Mouse (Mus musculus) midbrain, embryonic 12.5 days (tissue): Measurements from ENCODE around the gene Mrpl23. TPM values are rescaled to one million over a fixed set of nuclear protein-coding genes. Genes with fewer than 3 reads are reported as not detected.

ENCODE experiments used
- ATAC-seq: fragments of 200-750 bp; cut with Nextera tagmentation; 2 replicates; pipeline ENCODE4 v1.8.0; 2017; ENCODE audit warnings: low read depth, moderate TSS enrichment, moderate library complexity; ENCODE audit not compliant: low FRiP score
- H3K27ac ChIP-seq: fragments of 300-500 bp; sonication (generic); replicated peaks from 2 replicates; pipeline ENCODE4 v1.5.1; 2016; ENCODE audit warnings: mild to moderate bottlenecking
- H3K27me3 ChIP-seq: fragments of 300-500 bp; sonication (generic); 2 replicates; pipeline ENCODE4 v1.6.1; 2016; ENCODE audit warnings: mild to moderate bottlenecking
- H3K36me3 ChIP-seq: fragments of 300-500 bp; sonication (generic); 2 replicates; pipeline ENCODE4 v1.6.1; 2016
- H3K4me1 ChIP-seq: fragments of 300-500 bp; sonication (generic); 2 replicates; pipeline ENCODE4 v1.6.1; 2016
- H3K4me2 ChIP-seq: fragments of 300-500 bp; sonication (generic); replicated peaks from 2 replicates; pipeline ENCODE4 v1.6.1; 2016; ENCODE audit warnings: mild to moderate bottlenecking, moderate library complexity
- H3K4me3 ChIP-seq: fragments of 300-500 bp; sonication (generic); 2 replicates; pipeline ENCODE4 v1.5.1; 2016; ENCODE audit warnings: mild to moderate bottlenecking
- H3K9ac ChIP-seq: fragments of 300-500 bp; sonication (generic); replicated peaks from 2 replicates; pipeline ENCODE4 v1.6.1; 2016; ENCODE audit warnings: mild to moderate bottlenecking, moderate library complexity
- H3K9me3 ChIP-seq: fragments of 300-500 bp; sonication (generic); 2 replicates; pipeline ENCODE4 v1.6.1; 2016; ENCODE audit warnings: mild to moderate bottlenecking
- WGBS: fragments of 180-500 bp; shearing (Covaris S2); methylation state at CpG from one replicate; pipeline ENCODE4 v1.1.7; 2016; 5-methylcytosine and 5-hydroxymethylcytosine counted together
- polyA plus RNA-seq: library from polyadenylated mRNA; unstranded; fragments of >200 nt; fragmentation: Nextera tagmentation; extraction: Ambion mirVana; gene quantifications from 2 replicates; pipeline ENCODE4 v1.2.1, GENCODE M21; 2016

Gene Mrpl23
- polyA plus RNA-seq, 1 experiment from 2014 or later, result 10.3 TPM

DNA sequence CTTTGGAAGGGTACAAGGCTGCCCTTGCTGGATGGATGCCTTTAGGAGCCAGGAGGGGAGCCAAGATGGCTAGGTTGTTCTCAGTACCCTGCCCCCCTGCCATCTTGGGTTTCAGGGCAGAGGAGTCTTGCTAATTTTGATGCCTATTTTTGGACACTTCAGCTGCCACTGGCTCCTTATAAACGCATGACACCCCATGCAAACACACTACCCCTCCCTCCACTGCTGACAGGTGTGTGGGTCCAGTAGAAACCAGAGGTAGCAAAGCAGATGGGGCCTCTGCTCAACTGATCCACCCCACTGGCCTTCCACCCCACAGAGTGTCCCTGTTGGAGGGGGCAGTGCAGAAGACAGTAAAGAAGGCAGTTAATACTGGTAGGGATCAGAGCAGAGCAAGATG is 32.5 kb upstream of the Mrpl23 start:
- WGBS, result 85% methylated on average over 1 of the region's 1 CpGs
- Histone ChIP-seq H3K9me3 (no peaks in the 10 kb centered on the region), H3K27ac (no peak overlapping the region), H3K27me3 (no peaks in the 10 kb centered on the region), H3K9ac (no peak overlapping the region), H3K4me2 (no peak overlapping the region), H3K36me3 (no peaks in the 10 kb centered on the region), H3K4me3 (no peak overlapping the region), H3K4me1 (no peaks in the 10 kb centered on the region)
- ATAC-seq, result no peak

DNA sequence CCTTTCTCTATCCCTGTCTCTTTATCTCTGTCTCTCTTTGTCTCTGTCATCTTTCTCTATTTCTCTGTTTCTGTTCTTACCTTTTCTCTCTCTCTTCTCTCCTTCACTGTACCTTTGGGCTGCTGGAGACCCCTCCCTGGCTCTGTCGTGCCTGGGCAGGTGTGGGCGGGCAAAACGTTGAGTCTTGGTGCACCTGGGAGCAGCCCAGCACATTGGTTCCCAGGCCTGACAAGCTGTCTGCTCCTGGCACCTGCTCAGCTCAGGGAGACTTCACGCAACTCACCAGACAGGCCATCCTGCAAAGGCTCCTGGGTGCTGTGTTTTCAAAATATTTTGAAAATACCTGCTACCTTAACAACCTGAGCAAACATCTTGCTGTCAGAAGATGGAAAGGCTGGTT is 29.3 kb upstream of the Mrpl23 start:
- Histone ChIP-seq H3K9ac (no peak overlapping the region), H3K9me3 (no peaks in the 10 kb centered on the region), H3K4me1 (peaks cover 14% of the 10 kb centered on the region), H3K27me3 (peaks cover 5% of the 10 kb centered on the region; the same call in 1 of the 2 replicates), H3K4me3 (no peak overlapping the region), H3K36me3 (no peaks in the 10 kb centered on the region), H3K27ac (no peak overlapping the region), H3K4me2 (no peak overlapping the region)
- WGBS, result 88% methylated on average over 4 of the region's 4 CpGs
- no peak for ATAC-seq

DNA sequence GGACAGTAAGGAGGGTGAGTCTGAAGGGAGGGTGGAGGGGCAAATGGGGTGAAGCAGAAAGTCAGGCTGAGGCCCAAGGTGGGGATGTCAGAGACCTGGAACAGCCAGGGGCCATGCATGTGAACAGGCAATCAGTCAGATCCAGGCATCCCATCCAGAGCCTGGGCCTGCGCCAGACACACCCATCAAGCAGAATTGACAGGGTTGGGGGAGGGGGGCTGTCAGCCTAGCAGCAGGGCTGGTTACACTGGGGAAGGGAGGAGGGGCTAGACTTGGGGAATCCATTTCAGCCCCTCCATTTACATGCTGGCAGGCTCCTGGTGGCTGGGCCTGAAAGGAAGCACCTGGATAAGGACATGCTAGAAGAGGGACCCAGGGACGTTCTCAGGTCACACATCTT is 26.5 kb upstream of the Mrpl23 start:
- no peak overlapping the region for H3K4me3 ChIP-seq
- WGBS, result 26% methylated on average over 2 of the region's 2 CpGs
- no peaks in the 10 kb centered on the region for H3K36me3 ChIP-seq
- no peaks in the 10 kb centered on the region for H3K9me3 ChIP-seq
- peaks cover 25% of the 10 kb centered on the region for H3K4me1 ChIP-seq
- H3K4me2 ChIP-seq, result no peak overlapping the region
- peak; percentile 70 for ATAC-seq
- H3K27ac ChIP-seq, result no peak overlapping the region; the same call in 1 of the 2 replicates
- H3K27me3 ChIP-seq, result peaks cover 5% of the 10 kb centered on the region; the same call in 1 of the 2 replicates
- H3K9ac ChIP-seq, result peak overlapping the region; percentile 26; the same call in 1 of the 2 replicates

DNA sequence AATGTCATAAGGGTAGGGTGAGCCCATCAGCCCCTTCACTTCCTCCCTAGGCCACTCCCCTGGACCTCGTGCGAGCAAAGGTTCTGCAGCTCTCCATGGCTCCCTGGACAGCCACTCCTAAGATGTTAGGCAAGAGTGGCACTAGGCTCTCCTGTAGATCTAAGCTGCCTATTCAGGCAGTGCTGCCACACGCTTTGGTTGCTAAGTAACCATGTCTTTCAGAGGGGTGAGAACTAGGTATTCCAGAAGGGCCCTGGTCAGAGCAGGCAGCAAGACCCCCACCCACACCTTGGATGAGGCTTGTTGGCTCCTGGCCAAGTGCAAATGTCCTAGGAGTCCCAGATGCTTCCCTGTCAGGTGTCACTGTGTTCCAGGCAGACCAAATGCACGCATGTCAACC is 26.0 kb upstream of the Mrpl23 start:
- no peaks in the 10 kb centered on the region for H3K9me3 ChIP-seq
- H3K36me3 ChIP-seq, result no peaks in the 10 kb centered on the region
- peaks cover 5% of the 10 kb centered on the region; the same call in 1 of the 2 replicates for H3K27me3 ChIP-seq
- H3K4me3 ChIP-seq, result no peak overlapping the region
- no peak for ATAC-seq
- WGBS, result 18% methylated on average over 4 of the region's 4 CpGs
- H3K4me2 ChIP-seq, result no peak overlapping the region
- no peak overlapping the region; the same call in 1 of the 2 replicates for H3K27ac ChIP-seq
- H3K9ac ChIP-seq, result no peak overlapping the region
- H3K4me1 ChIP-seq, result peaks cover 25% of the 10 kb centered on the region

DNA sequence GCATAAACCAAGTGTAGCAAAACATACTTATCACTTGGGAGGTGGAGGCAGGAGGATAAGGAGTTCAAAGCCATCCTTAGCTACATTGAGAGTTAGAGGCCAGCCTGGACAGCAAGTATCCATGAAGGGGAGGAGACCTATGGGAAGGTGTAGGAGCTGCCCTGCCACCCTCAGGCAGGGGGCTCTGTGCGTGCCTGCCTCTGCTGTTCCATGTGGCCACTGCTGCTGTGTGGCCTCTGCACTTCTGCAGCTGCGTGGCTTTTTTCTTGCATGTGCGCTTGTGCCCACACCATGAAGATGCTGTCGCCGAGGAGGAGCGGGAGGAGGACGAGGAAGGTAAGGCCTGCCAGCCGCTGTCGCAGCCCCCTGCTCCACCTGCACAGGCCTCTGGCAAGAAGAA is 25.0 kb upstream of the Mrpl23 start:
- no peak for ATAC-seq
- Histone ChIP-seq H3K27me3 (peaks cover 5% of the 10 kb centered on the region; the same call in 1 of the 2 replicates), H3K9ac (no peak overlapping the region), H3K4me3 (no peak overlapping the region), H3K36me3 (no peaks in the 10 kb centered on the region), H3K4me2 (no peak overlapping the region), H3K4me1 (peaks cover 25% of the 10 kb centered on the region), H3K9me3 (no peaks in the 10 kb centered on the region), H3K27ac (no peak overlapping the region)
- 95% methylated on average over 9 of the region's 9 CpGs for WGBS

DNA sequence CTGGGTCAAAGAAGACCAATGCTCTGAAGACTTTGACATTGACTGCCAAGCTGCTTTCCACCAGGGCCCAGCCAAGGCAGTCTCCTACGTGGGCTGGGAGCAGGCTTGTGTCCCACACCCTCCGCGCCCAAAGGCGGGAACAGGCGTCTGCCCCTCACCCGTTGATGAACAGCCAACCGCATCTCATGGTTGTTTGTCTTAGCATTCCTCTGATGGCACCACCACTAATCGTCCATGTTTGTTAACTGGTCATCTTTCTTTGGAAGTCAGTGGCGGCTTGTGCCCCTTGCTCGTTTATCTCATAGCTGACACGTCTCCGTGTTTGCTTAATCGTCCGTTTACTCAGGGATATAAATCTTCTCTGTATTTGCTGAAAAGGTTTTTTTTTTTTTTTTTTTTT is 23.0 kb upstream of the Mrpl23 start:
- Histone ChIP-seq H3K4me1 (peaks cover 25% of the 10 kb centered on the region), H3K9me3 (no peaks in the 10 kb centered on the region), H3K27me3 (peaks cover 5% of the 10 kb centered on the region; the same call in 1 of the 2 replicates), H3K36me3 (no peaks in the 10 kb centered on the region), H3K4me2 (peak overlapping the region; percentile 11; the same call in 1 of the 2 replicates), H3K9ac (no peak overlapping the region), H3K27ac (peak overlapping the region; percentile 71), H3K4me3 (no peak overlapping the region)
- no peak for ATAC-seq
- 42% methylated on average over 14 of the region's 14 CpGs for WGBS

DNA sequence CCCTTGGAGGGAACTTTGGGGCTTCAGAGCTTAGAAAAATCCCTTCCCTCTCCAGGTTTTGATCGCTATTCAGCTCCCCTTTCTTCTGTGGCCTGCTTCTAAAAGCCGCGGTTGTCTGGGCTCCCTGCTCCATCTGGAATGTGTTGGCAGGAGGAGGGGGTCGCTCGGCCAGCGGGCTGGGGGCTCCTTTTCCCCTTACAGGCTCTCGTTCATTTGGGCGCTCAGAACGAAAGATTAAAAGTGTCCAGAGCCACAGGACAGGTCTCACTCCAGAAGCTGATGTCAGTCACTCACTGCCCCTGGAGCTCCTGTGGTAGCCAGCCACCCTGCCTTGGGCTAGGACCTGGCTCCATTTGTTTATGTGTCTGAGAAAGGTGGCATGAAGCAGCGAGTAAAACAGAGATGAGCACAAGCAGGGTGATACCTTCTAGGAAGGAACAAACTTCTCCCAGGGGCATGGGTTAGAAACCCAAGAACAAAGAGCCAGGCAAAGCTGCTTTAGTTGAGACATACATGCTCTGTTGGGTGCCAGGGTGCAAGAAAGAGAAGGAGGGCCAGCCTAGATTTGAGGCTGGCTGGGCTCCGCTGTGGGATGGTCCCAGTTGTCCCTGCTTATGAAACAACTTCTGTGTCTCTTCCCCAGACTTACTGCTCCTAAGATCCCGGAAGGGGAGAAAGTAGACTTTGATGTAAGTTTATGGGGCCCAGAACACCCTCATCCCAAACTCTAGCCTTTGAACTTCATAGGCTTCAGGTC is 22.3 kb upstream of the Mrpl23 start:
- H3K27me3 ChIP-seq, result peaks cover 5% of the 10 kb centered on the region; the same call in 1 of the 2 replicates
- peak; percentile 27; the same call in 1 of the 2 replicates for ATAC-seq
- H3K27ac ChIP-seq, result peak overlapping the region; percentile 64
- H3K4me1 ChIP-seq, result peaks cover 25% of the 10 kb centered on the region
- no peak overlapping the region for H3K4me2 ChIP-seq
- no peaks in the 10 kb centered on the region for H3K36me3 ChIP-seq
- no peaks in the 10 kb centered on the region for H3K9me3 ChIP-seq
- no peak overlapping the region for H3K4me3 ChIP-seq
- H3K9ac ChIP-seq, result no peak overlapping the region
- 8% methylated on average over 12 of the region's 12 CpGs for WGBS

DNA sequence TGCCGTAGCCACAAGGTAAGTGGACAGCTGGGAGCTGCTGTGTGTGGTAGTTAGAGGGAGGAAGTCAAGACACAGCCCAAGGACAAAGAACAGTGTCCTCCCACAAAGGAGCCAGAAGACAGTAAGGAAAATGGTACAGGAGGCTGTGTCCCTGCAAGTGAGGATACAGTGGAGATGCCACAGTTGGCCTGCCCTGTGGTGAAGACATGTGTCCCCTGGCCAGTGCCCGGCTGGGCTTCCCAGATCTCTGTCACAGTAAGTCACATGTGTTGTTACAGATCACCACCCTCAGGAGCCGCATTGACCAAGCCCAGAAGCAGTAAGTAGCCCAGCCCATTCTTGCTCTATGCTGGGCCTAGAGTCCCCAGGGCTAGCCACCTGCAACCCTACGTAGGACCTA is 18.4 kb upstream of the Mrpl23 start:
- Histone ChIP-seq H3K4me2 (no peak overlapping the region), H3K27ac (no peak overlapping the region), H3K27me3 (no peaks in the 10 kb centered on the region), H3K9me3 (no peaks in the 10 kb centered on the region), H3K4me3 (no peak overlapping the region), H3K4me1 (peaks cover 24% of the 10 kb centered on the region), H3K9ac (no peak overlapping the region), H3K36me3 (no peaks in the 10 kb centered on the region)
- WGBS, result 91% methylated on average over 4 of the region's 4 CpGs
- ATAC-seq, result no peak

DNA sequence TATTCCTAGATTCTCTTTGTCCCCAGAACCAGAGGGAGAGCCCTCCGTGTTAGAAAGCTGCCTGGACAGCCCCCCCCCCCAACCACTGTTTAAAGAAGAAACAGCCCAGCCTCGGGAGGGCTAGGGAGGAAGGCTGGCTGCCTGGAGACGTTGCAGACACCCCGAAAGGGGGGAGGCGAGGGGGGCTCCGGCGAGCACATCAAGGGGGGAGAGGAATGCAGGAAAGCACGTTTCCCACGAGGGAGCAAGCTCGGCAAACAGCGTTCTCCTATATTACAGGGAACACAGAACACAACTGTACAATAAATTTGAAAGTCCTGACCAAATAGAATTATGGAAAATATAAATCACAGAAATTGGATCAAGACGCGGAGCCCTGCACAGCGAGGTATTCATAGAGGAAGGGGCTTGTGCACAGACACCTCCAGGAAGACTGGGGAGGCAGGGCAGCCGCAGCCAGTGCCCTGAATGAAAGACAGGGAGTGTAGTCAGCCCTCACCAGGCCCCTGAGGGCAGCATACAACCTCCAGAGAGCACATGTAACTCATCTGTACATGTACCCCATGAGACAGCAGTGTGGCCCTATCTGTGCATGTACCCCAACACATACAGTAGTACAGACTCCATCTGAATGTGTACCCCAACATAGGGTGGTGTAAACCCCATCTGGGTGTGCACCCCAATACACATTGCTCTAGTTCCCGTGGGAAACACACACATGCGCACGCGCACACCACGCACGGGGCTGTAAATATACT is 16.1 kb upstream of the Mrpl23 start:
- Histone ChIP-seq H3K36me3 (no peaks in the 10 kb centered on the region), H3K27ac (peak overlapping the region; percentile 2; the same call in 1 of the 2 replicates), H3K9me3 (no peaks in the 10 kb centered on the region), H3K4me2 (peak overlapping the region; percentile 32), H3K4me3 (no peak overlapping the region), H3K9ac (no peak overlapping the region), H3K27me3 (no peaks in the 10 kb centered on the region), H3K4me1 (peaks cover 13% of the 10 kb centered on the region)
- 0 out of 2 replicates have a peak, but pooled peaks have one; percentile 41 for ATAC-seq
- 52% methylated on average over 21 of the region's 21 CpGs for WGBS

DNA sequence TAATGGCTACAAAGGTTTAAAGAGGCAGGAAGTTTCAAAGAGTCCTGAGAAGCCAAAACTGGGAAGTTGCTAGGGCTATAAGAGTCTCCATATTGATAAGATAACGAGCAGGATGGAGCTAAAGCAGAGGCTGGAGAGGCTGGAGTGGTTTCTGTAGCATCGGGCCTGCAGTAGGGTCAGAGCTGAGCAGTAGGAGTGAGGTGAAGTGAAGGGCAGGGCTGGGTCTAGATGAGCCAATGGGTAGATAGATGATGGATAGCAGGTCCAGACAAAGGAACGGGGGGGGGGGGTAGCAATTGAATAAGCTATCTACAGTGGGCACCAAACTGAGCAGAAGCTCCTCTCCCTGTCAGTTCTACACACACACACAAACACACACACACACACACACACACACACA is 15.0 kb upstream of the Mrpl23 start:
- Histone ChIP-seq H3K9me3 (no peaks in the 10 kb centered on the region), H3K27me3 (no peaks in the 10 kb centered on the region), H3K4me2 (no peak overlapping the region), H3K4me1 (peaks cover 13% of the 10 kb centered on the region), H3K4me3 (no peak overlapping the region), H3K36me3 (no peaks in the 10 kb centered on the region), H3K9ac (no peak overlapping the region), H3K27ac (no peak overlapping the region)
- WGBS, result 89% methylated on average over 3 of the region's 3 CpGs
- ATAC-seq, result no peak

DNA sequence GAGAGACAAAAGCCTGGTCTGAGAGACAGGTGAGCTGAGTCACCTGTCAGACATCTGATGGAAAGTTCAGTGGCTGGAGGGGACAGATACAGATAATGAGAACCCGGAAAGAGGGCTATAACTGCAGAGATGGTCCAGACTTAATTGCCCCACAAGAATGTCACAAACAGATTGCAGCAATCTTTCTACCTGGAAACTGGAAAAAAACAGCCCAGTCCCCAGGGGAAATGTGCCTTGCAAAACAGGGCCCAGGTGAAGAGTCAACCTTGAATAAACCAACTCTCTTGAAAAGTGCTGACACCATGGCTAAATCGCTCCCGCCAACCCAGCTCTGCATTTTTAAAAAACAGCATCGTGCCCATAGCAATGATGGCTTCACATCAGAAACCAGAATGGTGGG is 12.2 kb upstream of the Mrpl23 start:
- no peaks in the 10 kb centered on the region for H3K9me3 ChIP-seq
- H3K27me3 ChIP-seq, result no peaks in the 10 kb centered on the region
- no peak overlapping the region for H3K4me3 ChIP-seq
- ATAC-seq, result no peak
- no peak overlapping the region for H3K4me2 ChIP-seq
- 89% methylated on average over 4 of the region's 4 CpGs for WGBS
- no peaks in the 10 kb centered on the region for H3K36me3 ChIP-seq
- H3K9ac ChIP-seq, result no peak overlapping the region
- no peak overlapping the region for H3K27ac ChIP-seq
- H3K4me1 ChIP-seq, result peaks cover 22% of the 10 kb centered on the region

DNA sequence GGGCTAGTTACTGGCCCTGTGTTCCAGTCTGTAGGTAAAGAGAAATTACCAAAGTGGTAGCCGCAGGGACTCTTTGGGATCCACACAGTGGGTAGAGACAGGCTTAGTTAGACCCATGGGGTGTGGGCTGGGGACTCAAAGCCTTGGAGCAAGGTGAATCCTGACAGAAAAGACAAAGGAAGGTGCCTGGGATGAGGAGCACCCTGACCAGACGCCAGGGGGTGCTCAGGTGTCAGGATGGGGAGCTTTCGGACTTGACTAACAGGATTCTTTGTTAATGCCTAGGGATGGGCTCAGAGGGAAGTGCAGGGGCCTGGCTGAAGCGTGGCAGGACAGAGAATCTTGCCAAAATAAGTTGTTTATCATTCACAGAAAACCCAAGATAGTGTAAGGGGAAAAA is 10.1 kb upstream of the Mrpl23 start:
- Histone ChIP-seq H3K27me3 (no peaks in the 10 kb centered on the region), H3K4me1 (peaks cover 18% of the 10 kb centered on the region), H3K9ac (no peak overlapping the region), H3K4me2 (no peak overlapping the region), H3K27ac (no peak overlapping the region), H3K36me3 (no peaks in the 10 kb centered on the region), H3K9me3 (no peaks in the 10 kb centered on the region), H3K4me3 (no peak overlapping the region)
- WGBS, result 30% methylated on average over 4 of the region's 4 CpGs
- no peak for ATAC-seq
